Mouse (Mus musculus): ENCODE measurements around the gene Chac2.

GRCm38 (mm10) chr11:30952829-30953228 is 33.3 kb downstream of the Chac2 start:
- TF ChIP-seq EP300 (IDR thresholded peaks at IDR 0.05; ENCODE audit: insufficient read depth, low read depth, low read length) (no peak), CTCF (IDR thresholded peaks at IDR 0.05) (no peak), POLR2A (IDR thresholded peaks at IDR 0.05; ENCODE audit: insufficient read depth, low read depth, low read length) (no peak)
